Mouse (Mus musculus): ENCODE data around the gene Atp5l.

- TF ChIP-seq EP300 (IDR thresholded peaks at IDR 0.05; ENCODE audit: insufficient read depth, low read depth, low read length) (no peak), CTCF (IDR thresholded peaks at IDR 0.05) (no peak)
These were observed 40.0 kb downstream of the Atp5l start for GRCm38 (mm10) chr9:44880309-44881081.

Data from heart, adult 2 months (tissue).